Mouse (Mus musculus): ENCODE results near the gene Shq1.

Shq1 gene

DNA sequence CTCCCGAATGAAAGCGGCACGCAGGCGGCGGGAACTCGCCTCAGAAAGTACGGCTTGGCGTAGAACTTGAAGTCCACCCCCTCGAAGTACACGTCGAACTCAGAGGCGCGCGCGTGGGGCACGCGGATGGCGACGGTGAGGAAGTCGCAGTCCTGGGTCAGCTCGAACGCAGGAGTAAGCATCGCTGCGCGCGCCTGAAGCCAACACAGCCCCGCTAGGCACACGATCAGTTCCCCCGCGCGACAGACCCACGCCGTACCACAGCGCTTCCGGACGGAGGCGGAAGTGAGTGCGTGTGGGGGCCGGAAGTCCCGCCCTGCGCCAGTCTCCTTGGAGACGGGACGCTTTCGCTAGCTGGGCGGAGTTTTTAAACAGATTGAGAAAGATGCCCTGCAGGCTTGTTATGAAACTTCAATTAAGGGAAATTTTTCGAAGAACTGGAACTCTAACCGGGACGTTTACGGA, at the start of gene Shq1:
Gene Shq1, minus strand, starts transcription at position 278 of the 465 bp plus-strand sequence.
- peak; percentile 76 for DNase-seq (ENCODE audit: low read depth, low spot score)

GRCm38 (mm10) chr6:100720098-100720501, 49.1 kb upstream of the Shq1 start:
- no peak for DNase-seq (ENCODE audit: low read depth, low spot score)

- DNase-seq (ENCODE audit: low read depth, low spot score) = no peak
Observed at GRCm38 (mm10) chr6:100716817-100717216, 45.9 kb upstream of the Shq1 start.

DNA sequence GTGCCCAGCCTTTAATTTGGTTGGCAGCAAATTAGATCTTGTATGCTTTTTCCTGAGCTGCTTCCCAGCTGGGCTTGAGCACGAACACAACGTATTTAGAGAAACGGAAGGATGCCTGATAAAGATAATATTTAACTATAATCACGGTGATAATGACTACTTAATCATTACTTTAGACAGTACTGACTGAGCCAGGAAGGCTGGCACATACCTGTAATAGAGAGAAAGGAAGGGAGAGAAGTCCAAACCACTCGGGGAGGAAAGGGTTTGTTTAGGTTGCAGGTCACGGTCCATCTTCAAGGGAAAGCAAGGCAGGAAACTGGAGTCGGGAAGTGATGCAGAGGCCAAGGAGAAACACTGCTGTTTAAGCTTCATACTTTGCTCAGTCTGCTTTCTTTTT, 45.2 kb upstream of the Shq1 start:
- DNase-seq (ENCODE audit: low read depth, low spot score) = no peak

DNA sequence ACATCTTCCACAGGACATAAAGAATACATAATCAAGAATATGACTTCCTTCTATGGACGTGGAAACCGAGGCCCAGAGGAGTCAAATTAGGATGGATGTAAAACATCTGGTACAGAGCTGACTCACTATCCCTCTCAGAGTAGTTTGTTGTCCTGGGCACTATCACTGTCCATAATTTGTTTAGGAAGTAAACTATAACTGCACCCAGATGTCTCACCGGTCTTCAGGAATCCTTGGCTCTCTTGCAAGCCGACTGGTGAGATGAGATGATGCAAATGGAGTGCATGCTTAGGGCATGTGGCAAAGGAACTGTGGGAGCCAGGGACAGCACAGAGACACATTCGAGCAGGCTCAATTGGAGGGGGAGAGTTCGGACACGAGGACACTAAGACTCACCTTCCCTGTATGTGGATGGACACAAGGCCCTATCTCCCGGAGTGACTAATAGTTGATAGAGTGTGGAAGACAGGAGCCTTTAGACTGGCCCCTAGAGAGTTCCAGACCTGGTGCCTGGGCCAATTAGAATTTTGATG, 44.4 kb upstream of the Shq1 start:
- DNase-seq (ENCODE audit: low read depth, low spot score) = no peak

DNA sequence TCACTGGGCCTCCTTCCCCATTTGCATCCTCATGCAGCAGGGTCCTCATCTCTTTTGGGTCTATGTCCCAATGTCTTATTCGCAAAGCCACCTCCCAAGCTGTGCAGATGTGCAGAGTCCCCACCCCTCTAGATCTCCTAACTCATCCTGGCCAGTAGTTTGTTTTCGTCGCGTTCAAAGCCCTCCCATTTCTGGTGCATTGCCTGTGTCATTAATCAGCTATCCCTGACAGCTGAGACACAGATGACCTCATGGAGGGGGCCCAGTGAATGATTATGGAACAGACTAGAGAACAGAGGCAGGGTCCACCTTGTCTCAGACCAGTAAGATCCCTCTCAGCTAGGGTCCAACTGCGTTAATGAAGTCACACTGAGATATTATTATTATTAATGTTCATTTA, 39.9 kb upstream of the Shq1 start:
- DNase-seq (ENCODE audit: low read depth, low spot score) = no peak

DNA sequence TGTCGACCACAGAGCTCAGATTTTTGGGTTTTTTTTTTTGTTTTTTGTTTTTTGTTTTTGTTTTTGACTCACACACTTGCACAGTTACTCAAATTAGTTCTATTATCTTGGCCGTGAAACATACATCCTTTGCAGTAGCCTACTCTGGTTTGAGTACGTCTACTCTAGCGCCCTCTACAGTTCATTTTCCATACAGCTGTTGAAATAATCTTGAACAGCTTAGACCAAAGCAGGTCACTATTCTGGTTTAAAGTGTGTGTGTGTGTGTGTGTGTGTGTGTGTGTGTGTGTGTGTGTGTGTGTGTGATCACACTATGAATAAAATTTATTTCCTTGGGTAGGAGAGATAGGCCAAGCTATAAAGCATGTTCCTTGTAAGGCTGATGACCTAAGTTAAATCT, 39.2 kb upstream of the Shq1 start:
- DNase-seq (ENCODE audit: low read depth, low spot score) = no peak

- DNase-seq (ENCODE audit: low read depth, low spot score) = no peak
Observed at GRCm38 (mm10) chr6:100709483-100709882, 38.5 kb upstream of the Shq1 start.

DNA sequence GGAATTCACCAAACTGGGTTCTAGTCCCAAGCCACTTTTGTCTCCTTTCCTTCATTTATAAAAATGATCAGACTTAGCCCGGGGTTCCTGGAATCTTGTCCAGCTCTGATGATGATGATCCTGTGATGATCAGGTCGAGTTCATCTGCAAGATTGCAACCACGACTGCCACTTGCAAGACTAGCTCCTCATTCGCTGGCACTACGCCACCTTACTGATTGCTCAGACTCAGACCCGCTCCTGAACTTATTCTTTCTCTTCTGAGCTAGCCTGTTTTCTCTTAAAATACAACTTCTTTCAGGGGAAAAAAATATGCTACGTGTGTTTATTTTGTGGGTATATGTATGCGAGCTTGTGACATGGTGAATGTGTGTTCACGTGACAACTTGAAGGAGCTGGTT, 38.0 kb upstream of the Shq1 start:
- no peak for DNase-seq (ENCODE audit: low read depth, low spot score)

- DNase-seq (ENCODE audit: low read depth, low spot score) = no peak
Observed at GRCm38 (mm10) chr6:100708248-100708647, 37.3 kb upstream of the Shq1 start.

GRCm38 (mm10) chr6:100707557-100707956, 36.6 kb upstream of the Shq1 start:
- no peak for DNase-seq (ENCODE audit: low read depth, low spot score)

- DNase-seq (ENCODE audit: low read depth, low spot score) = no peak
Observed at GRCm38 (mm10) chr6:100706861-100707260, 35.9 kb upstream of the Shq1 start.

DNA sequence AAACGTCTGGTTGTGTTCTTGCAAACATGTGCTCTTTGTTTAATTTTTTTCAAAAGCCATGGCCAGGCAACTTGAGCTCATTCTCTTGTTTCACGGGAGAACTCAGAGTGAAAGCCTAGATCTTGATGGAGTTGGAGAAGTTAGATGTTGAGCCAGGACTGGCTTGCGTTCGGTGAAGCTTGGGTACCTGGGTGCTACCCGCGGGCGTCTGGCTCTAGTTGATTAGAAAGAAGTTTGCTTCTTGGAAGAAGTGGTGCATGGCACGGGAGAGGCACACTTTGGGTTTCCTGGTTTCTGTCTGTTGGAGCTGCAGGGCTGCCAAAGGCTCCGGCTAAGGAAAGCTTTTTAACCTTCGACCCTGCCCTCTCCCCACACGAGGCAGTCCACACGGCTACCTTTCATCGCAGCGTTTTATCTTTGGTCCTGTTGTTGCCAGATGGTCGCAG, 34.4 kb upstream of the Shq1 start:
- no peak for DNase-seq (ENCODE audit: low read depth, low spot score)

DNA sequence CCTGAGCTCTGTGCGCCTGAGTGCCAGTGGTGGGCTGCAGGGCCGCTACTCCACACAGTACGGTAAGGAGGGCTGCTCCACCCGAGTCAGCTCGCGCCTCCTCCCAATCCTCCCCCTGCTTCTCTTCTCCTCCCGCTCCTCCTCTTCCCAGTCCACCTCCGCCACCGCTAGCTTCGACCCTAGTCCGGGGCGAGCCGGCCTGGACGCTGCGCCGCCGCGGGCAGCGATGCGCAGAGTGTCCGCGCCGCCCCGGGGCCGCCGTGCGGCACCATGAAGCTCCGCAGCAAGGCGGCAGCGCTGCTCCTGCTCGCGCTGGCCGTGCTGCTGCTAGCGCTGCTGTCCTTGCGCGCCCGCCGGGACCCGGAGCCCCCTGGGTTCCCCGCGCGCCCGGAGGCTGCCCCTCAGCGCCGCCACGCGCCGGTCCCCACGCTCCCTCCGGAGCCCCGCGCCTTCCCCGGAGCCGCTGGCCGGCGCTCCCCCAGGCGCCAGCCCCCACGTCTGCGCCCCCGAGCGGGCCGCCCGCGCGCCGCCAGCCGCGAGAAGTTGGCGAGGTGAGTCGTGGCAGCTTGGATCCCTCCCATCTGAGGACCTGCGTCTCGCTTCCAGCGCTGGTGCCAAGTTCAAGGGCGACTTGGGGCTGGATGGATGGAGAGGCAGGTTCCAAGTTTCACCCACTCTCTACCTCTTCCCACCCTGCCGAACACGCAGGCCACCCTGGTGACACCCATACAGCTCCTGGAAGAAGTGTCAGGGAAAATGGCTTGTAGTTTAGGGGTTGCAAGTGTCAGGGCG, 33.8 kb upstream of the Shq1 start, which contains the start of gene Gxylt2:
Gene Gxylt2, plus strand, starts transcription at position 161 of the 792 bp plus-strand sequence.
- peak; percentile 59 for DNase-seq (ENCODE audit: low read depth, low spot score)

- DNase-seq (ENCODE audit: low read depth, low spot score) = no peak
Observed at GRCm38 (mm10) chr6:100704197-100704573, 33.2 kb upstream of the Shq1 start.

DNA sequence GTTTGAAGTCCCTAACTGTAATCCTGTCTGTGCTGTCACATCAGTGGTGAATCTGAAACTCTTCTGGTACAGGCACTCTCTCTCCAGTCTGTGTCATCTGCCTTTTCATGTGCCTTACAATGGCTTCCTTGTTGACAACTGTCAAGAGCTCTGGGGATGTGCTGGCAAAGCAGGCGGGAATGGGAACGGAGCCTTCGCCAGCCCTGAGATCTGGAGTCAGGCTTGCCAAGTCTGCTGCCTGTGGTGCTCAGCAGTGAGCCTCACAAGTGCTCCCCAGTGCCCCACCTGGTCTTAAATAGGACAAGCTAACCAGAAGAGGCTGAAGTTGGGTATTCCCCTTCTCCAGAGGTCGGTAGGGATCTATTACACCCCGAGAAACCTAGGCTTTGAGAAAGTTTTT, 29.8 kb upstream of the Shq1 start:
- no peak for DNase-seq (ENCODE audit: low read depth, low spot score)

GRCm38 (mm10) chr6:100699986-100700385, 29.0 kb upstream of the Shq1 start:
- DNase-seq (ENCODE audit: low read depth, low spot score) = no peak

- no peak for DNase-seq (ENCODE audit: low read depth, low spot score)
Observed at GRCm38 (mm10) chr6:100686341-100686740, 15.4 kb upstream of the Shq1 start.

- DNase-seq (ENCODE audit: low read depth, low spot score) = no peak
Observed at GRCm38 (mm10) chr6:100678636-100679035, 7.7 kb upstream of the Shq1 start.

GRCm38 (mm10) chr6:100676461-100676860, 5.5 kb upstream of the Shq1 start:
- DNase-seq (ENCODE audit: low read depth, low spot score) = no peak

- no peak for DNase-seq (ENCODE audit: low read depth, low spot score)
Observed at GRCm38 (mm10) chr6:100674974-100675373, 4.0 kb upstream of the Shq1 start.

DNA sequence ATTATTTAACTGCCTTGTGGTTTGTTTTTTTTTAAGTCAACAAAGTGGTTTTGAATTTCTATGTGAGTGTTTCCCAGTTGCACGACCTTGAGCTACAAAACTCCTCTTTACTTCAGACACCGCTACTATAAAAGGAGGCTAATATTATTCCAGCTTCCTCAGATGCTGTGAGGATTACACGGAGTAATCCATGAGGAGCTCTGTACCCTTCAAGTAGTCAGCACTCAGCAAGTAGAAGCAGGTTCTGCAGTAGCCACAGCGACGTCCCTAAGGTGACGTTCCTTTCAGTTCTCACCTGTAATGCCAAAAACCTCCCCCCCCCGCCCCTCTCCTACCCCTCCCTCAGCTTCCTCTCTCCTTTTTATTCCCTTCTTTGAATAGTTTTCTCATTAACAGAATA, 444 bp upstream of the Shq1 start:
- no peak for DNase-seq (ENCODE audit: low read depth, low spot score)

DNA sequence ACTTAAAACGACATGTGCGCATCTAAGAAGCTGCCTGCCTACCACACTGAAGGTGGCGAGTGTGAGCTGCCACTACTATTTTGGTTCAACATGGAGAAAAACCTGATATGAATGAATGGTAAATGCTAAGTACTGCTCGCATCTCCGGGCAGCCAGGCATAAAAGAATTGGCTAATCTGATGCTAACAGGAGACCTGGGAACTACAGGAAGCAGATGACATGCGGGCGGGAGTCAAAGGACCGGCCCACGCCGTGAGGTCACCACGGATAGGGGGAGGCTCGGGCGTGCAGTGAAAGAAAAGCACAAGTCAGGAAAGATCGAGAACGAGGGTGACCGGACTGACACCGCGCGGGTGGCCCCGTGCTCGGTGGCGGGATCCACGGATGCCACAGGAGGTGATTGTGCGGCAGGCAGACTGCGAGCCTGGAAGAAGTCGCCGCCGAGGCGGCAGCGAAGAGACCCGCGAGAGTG, 551 bp downstream of the Shq1 start:
- no peak for DNase-seq (ENCODE audit: low read depth, low spot score)
